In the genomic region with DNA sequence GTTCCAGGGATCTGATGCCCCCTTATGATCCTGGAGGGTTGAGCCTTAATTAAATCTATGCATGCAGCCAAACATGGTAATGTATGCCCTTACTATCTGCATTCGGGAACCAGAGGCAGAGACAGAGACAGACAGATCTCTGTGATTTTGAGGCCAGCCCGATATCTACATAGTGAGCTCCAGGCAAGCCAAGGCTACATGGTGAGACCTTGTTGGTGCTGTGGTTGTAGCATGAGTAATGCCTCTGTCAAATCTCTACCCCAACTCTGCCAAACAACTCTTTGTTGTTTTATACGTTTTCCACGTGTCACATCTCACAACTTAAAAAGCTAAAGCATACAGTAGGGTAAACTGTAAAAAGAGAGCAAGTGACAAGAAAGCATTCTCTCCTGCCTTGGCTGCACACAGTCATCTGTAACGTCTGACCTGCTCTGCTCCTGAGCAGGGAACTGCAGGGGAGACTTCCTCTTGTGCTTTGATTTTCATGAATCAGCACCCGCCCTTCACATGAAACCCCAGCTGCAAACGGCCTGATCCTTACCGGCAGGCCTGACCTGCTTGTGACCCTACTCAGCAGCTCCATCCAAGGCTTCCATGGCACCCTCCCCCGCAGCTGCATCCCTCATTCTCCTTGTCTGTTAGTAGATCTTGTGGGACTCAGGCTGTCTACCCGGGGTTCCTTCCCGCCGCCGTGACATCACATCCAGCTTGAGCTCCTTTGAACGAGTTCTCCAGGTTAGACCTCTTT, we compare ENCODE assay signal across 13 mouse cellular contexts. TPM values are rescaled to one million over a fixed set of nuclear protein-coding genes. Genes with fewer than 3 reads are reported as not detected.
DNase-seq lines count a peak whose midpoint lies in the region; ATAC-seq and TF ChIP-seq lines count a peak whose summit lies in the region.
"Had no signal": no experiment of that assay in that cellular context is flagged by ENCODE, and none has a peak within 500 bp of the region (broad histone marks: within the 10 kb centered on the region; RNA-seq: fewer than 3 reads in every experiment).

No protein-coding gene starts in this region.

- WGBS in heart, embryonic 11.5 days (ENCODE audit: insufficient replicate concordance) = 24% methylated on average over 14 of the region's 14 CpGs
- 35% methylated on average over 14 of the region's 14 CpGs for WGBS in liver, embryonic 12.5 days (ENCODE audit: insufficient replicate concordance)
- 35% methylated on average over 14 of the region's 14 CpGs for WGBS in embryonic facial prominence, embryonic 10.5 days
- 16% methylated on average over 14 of the region's 14 CpGs for WGBS in stomach, embryonic 16.5 days
- WGBS in liver, postnatal 0 days (ENCODE audit: insufficient replicate concordance) = 34% methylated on average over 14 of the region's 14 CpGs

- ATAC-seq in heart, embryonic 11.5 days (replicated peaks; ENCODE audit: insufficient number of reproducible peaks, low FRiP score, low TSS enrichment) = no peak
- ATAC-seq in liver, embryonic 12.5 days = no peak
- peak; percentile 50; the same call in 1 of the 2 replicates for ATAC-seq in stomach, embryonic 16.5 days (ENCODE audit: insufficient read depth, low FRiP score)
- ATAC-seq in liver, postnatal 0 days = no peak
- ATAC-seq: CD4-positive, CD25-positive, alpha-beta regulatory T cell, adult 4 months had no signal

- peak overlapping the region; percentile 36; the same call in 1 of the 2 replicates for H3K9ac ChIP-seq in heart, embryonic 11.5 days (ENCODE audit: low read depth, low read length)
- H3K9ac ChIP-seq in liver, embryonic 12.5 days = no peak overlapping the region
- H3K9ac ChIP-seq in stomach, embryonic 16.5 days (ENCODE audit: low read length) = no peak overlapping the region
- no peak overlapping the region for H3K9ac ChIP-seq in liver, postnatal 0 days (replicated peaks)

- no peaks in the 10 kb centered on the region for H3K27me3 ChIP-seq in heart, embryonic 11.5 days (ENCODE audit: control insufficient read depth, insufficient read depth, low read length)
- H3K27me3 ChIP-seq in liver, embryonic 12.5 days (replicated peaks) = no peaks in the 10 kb centered on the region; the same call in 1 of the 2 replicates
- no peaks in the 10 kb centered on the region for H3K27me3 ChIP-seq in embryonic facial prominence, embryonic 10.5 days (replicated peaks; ENCODE audit: low read depth, poor library complexity, severe bottlenecking)
- H3K27me3 ChIP-seq in stomach, embryonic 16.5 days (ENCODE audit: control insufficient read depth, insufficient read depth, low read length) = no peaks in the 10 kb centered on the region
- H3K27me3 ChIP-seq in liver, postnatal 0 days (ENCODE audit: insufficient read depth, low read length) = no peaks in the 10 kb centered on the region

- no peak for TF ChIP-seq EP300 in liver, postnatal 0 days (IDR thresholded peaks at IDR 0.05; ENCODE audit: low read depth)

- H3K36me3 ChIP-seq in heart, embryonic 11.5 days (ENCODE audit: control insufficient read depth, insufficient read depth, low read length) = no peaks in the 10 kb centered on the region
- no peaks in the 10 kb centered on the region for H3K36me3 ChIP-seq in liver, embryonic 12.5 days
- no peaks in the 10 kb centered on the region for H3K36me3 ChIP-seq in embryonic facial prominence, embryonic 10.5 days (replicated peaks)
- H3K36me3 ChIP-seq in stomach, embryonic 16.5 days (ENCODE audit: control insufficient read depth, insufficient read depth, low read length) = no peaks in the 10 kb centered on the region
- no peaks in the 10 kb centered on the region for H3K36me3 ChIP-seq in liver, postnatal 0 days (replicated peaks; ENCODE audit: insufficient read depth, low read length)

- no peak overlapping the region for H3K27ac ChIP-seq in heart, embryonic 11.5 days (ENCODE audit: low read depth, low read length)
- no peak overlapping the region for H3K27ac ChIP-seq in liver, embryonic 12.5 days
- peak overlapping the region; percentile 46 for H3K27ac ChIP-seq in embryonic facial prominence, embryonic 10.5 days (replicated peaks)
- H3K27ac ChIP-seq in stomach, embryonic 16.5 days (ENCODE audit: low read length) = no peak overlapping the region
- no peak overlapping the region for H3K27ac ChIP-seq in liver, postnatal 0 days (ENCODE audit: low read depth)
- H3K27ac ChIP-seq: heart, adult 2 months; layer of hippocampus, adult 2 months; macrophage had no signal

- H3K4me2 ChIP-seq in heart, embryonic 11.5 days = peak overlapping the region; percentile 14; the same call in 1 of the 2 replicates
- H3K4me2 ChIP-seq in liver, embryonic 12.5 days = no peak overlapping the region
- H3K4me2 ChIP-seq in stomach, embryonic 16.5 days (ENCODE audit: low read depth, low read length) = no peak overlapping the region
- no peak overlapping the region for H3K4me2 ChIP-seq in liver, postnatal 0 days (ENCODE audit: low read depth, low read length)

- TF ChIP-seq CTCF in liver, postnatal 0 days (IDR thresholded peaks at IDR 0.05; ENCODE audit: low read depth) = no peak

- H3K4me3 ChIP-seq in heart, embryonic 11.5 days (ENCODE audit: low read depth, low read length) = no peak overlapping the region
- H3K4me3 ChIP-seq in liver, embryonic 12.5 days = no peak overlapping the region
- H3K4me3 ChIP-seq in embryonic facial prominence, embryonic 10.5 days = no peak overlapping the region
- H3K4me3 ChIP-seq in stomach, embryonic 16.5 days (replicated peaks; ENCODE audit: low read length) = no peak overlapping the region
- H3K4me3 ChIP-seq in liver, postnatal 0 days (ENCODE audit: low read depth, low read length) = no peak overlapping the region
- H3K4me3 ChIP-seq: heart, adult 2 months; layer of hippocampus, adult 2 months had no signal

- H3K9me3 ChIP-seq in heart, embryonic 11.5 days (replicated peaks; ENCODE audit: control insufficient read depth, low read length) = no peaks in the 10 kb centered on the region
- H3K9me3 ChIP-seq in liver, embryonic 12.5 days (replicated peaks) = no peaks in the 10 kb centered on the region
- H3K9me3 ChIP-seq in embryonic facial prominence, embryonic 10.5 days = no peaks in the 10 kb centered on the region
- no peaks in the 10 kb centered on the region for H3K9me3 ChIP-seq in stomach, embryonic 16.5 days (replicated peaks; ENCODE audit: control insufficient read depth, low read length)
- no peaks in the 10 kb centered on the region for H3K9me3 ChIP-seq in liver, postnatal 0 days (ENCODE audit: low read length)

- H3K4me1 ChIP-seq in heart, embryonic 11.5 days (ENCODE audit: control insufficient read depth, insufficient read depth, low read length) = peaks cover 7% of the 10 kb centered on the region
- H3K4me1 ChIP-seq in liver, embryonic 12.5 days = no peaks in the 10 kb centered on the region
- H3K4me1 ChIP-seq in embryonic facial prominence, embryonic 10.5 days = peaks cover 22% of the 10 kb centered on the region
- H3K4me1 ChIP-seq in stomach, embryonic 16.5 days (ENCODE audit: control insufficient read depth, insufficient read depth, low read length) = 0 out of 2 replicates have a peak, but pooled peaks cover 2% of the 10 kb centered on the region
- H3K4me1 ChIP-seq in liver, postnatal 0 days (ENCODE audit: insufficient read depth) = no peaks in the 10 kb centered on the region

- DNase-seq in heart, adult 8-10 months (ENCODE audit: low spot score) = no peak
- DNase-seq in liver = peak; percentile 10
- DNase-seq in embryonic facial prominence, embryonic 10.5 days (ENCODE audit: low spot score) = peak; percentile 64
- no peak for DNase-seq in liver, postnatal 0 days
- no peak for DNase-seq in right cerebral cortex, postnatal 36 days (ENCODE audit: low spot score in 2 of 2)
- DNase-seq: cerebellum, adult 9-10 months; heart, adult 2 months had no signal

RNA-seq across cellular contexts. Expression of gene Tjp2, which starts 17.1 kb away (rescaled TPM):
- 21.3 and 25.0 TPM in 2 replicates for polyA plus RNA-seq in heart, embryonic 11.5 days (2014; fragmentation: Nextera tagmentation; extraction: Ambion mirVana)
- total RNA-seq in heart, adult 8-10 months (2022) = 10 to 100 TPM; 15.8 to 17.4 (median 17.0) TPM
- 8.7 and 9.1 TPM in 2 replicates for polyA plus RNA-seq in liver, embryonic 12.5 days (2016; fragmentation: Nextera tagmentation; extraction: Ambion mirVana)
- polyA plus RNA-seq in embryonic facial prominence, embryonic 10.5 days (2016; fragmentation: Nextera tagmentation; extraction: Ambion mirVana) = 35.1 TPM in 2 replicates
- polyA plus RNA-seq in stomach, embryonic 16.5 days (2015; fragmentation: Nextera tagmentation; extraction: Ambion mirVana) = 30.4 and 31.1 TPM in 2 replicates
- 3.5 and 4.1 TPM in 2 replicates for polyA plus RNA-seq in liver, postnatal 0 days (2015; fragmentation: Nextera tagmentation; extraction: Ambion mirVana)

RNA-seq across cellular contexts. Expression of gene Fxn, which starts 38.4 kb away (rescaled TPM):
- polyA plus RNA-seq in heart, embryonic 11.5 days (2014; fragmentation: Nextera tagmentation; extraction: Ambion mirVana) = 60.3 and 67.0 TPM in 2 replicates
- total RNA-seq in heart, adult 8-10 months (2022) = 10 to 100 TPM; 26.4 to 31.2 (median 29.3) TPM
- polyA plus RNA-seq in liver, embryonic 12.5 days (2016; fragmentation: Nextera tagmentation; extraction: Ambion mirVana) = 67.9 and 73.6 TPM in 2 replicates
- 62.6 and 65.0 TPM in 2 replicates for polyA plus RNA-seq in embryonic facial prominence, embryonic 10.5 days (2016; fragmentation: Nextera tagmentation; extraction: Ambion mirVana)
- 32.5 and 40.2 TPM in 2 replicates for polyA plus RNA-seq in stomach, embryonic 16.5 days (2015; fragmentation: Nextera tagmentation; extraction: Ambion mirVana)
- polyA plus RNA-seq in liver, postnatal 0 days (2015; fragmentation: Nextera tagmentation; extraction: Ambion mirVana) = 34.2 and 34.8 TPM in 2 replicates

Comparison
In these comparisons a context has a peak if more than half of its experiments do, and no peak if none do; other contexts are left out.
1. DNase-seq: peak in liver (single experiment) and embryonic facial prominence, embryonic 10.5 days (single experiment); none in heart, adult 8-10 months (single experiment), liver, postnatal 0 days (single experiment) and right cerebral cortex, postnatal 36 days (0 of 2).